Mouse (Mus musculus) liver, embryonic 11.5 days (tissue): ENCODE results near the gene Alg5. TPM values are rescaled to one million over a fixed set of nuclear protein-coding genes. Genes with fewer than 3 reads are reported as not detected.

Experiments used
- ATAC-seq: fragments of 200-750 bp; cut with Nextera tagmentation; replicated peaks from 2 replicates; pipeline ENCODE4 v1.8.0; 2017; ENCODE audit warnings: moderate number of reproducible peaks, mild to moderate bottlenecking, moderate TSS enrichment, moderate library complexity; ENCODE audit not compliant: low FRiP score
- DNase-seq: peaks from one replicate; pipeline ENCODE4 v3.0.0-alpha.2; 2017; ENCODE audit warnings: low spot score
- H3K27ac ChIP-seq: fragments of 300-500 bp; sonication (generic); 2 replicates; pipeline ENCODE4 v1.5.1; 2014; ENCODE audit warnings: mild to moderate bottlenecking, low read depth, low read length, control low read depth
- H3K27me3 ChIP-seq: fragments of 300-500 bp; sonication (generic); replicated peaks from 2 replicates; pipeline ENCODE4 v1.6.1; 2014; ENCODE audit warnings: low read length, mixed read lengths; ENCODE audit not compliant: control insufficient read depth, insufficient read depth
- H3K36me3 ChIP-seq: fragments of 300-500 bp; sonication (generic); 2 replicates; pipeline ENCODE4 v1.6.1; 2014; ENCODE audit warnings: mild to moderate bottlenecking, low read length, moderate library complexity, mixed read lengths; ENCODE audit not compliant: control insufficient read depth, insufficient read depth
- H3K4me1 ChIP-seq: fragments of 300-500 bp; sonication (generic); replicated peaks from 2 replicates; pipeline ENCODE4 v1.6.1; 2014; ENCODE audit warnings: low read length, mixed read lengths; ENCODE audit not compliant: control insufficient read depth, insufficient read depth
- H3K4me2 ChIP-seq: fragments of 300-500 bp; sonication (generic); 2 replicates; pipeline ENCODE4 v1.6.1; 2014; ENCODE audit warnings: mild to moderate bottlenecking, control low read depth, moderate library complexity
- H3K4me3 ChIP-seq: fragments of 300-500 bp; sonication (generic); 2 replicates; pipeline ENCODE4 v1.5.1; 2014; ENCODE audit warnings: low read depth, low read length, control low read depth
- H3K9ac ChIP-seq: fragments of 300-500 bp; sonication (generic); 2 replicates; pipeline ENCODE4 v1.6.1; 2014; ENCODE audit warnings: low read depth, low read length, control low read depth
- H3K9me3 ChIP-seq: fragments of 300-500 bp; sonication (generic); 2 replicates; pipeline ENCODE4 v1.6.1; 2016; ENCODE audit warnings: low read length, inconsistent platforms, mixed read lengths; ENCODE audit not compliant: control insufficient read depth
- WGBS: fragments of 180-500 bp; shearing (Covaris S2); extraction: QIAGEN DNeasy Blood & Tissue Kit; methylation state at CpG from one replicate; pipeline ENCODE4 v1.1.7; 2014; 5-methylcytosine and 5-hydroxymethylcytosine counted together
- polyA plus RNA-seq: library from polyadenylated mRNA; unstranded; fragments of >200 nt; fragmentation: Nextera tagmentation; extraction: Ambion mirVana; gene quantifications from 2 replicates; pipeline ENCODE4 v1.2.1, GENCODE M21; 2014

Alg5 gene
- polyA plus RNA-seq, 1 experiment from 2014 or later, result 49.3 TPM

- Histone ChIP-seq H3K4me2 (no peak overlapping the region), H3K9me3 (no peaks in the 10 kb centered on the region), H3K4me3 (no peak overlapping the region), H3K27ac (no peak overlapping the region), H3K27me3 (no peaks in the 10 kb centered on the region), H3K4me1 (peaks cover 11% of the 10 kb centered on the region), H3K9ac (no peak overlapping the region), H3K36me3 (peaks cover 34% of the 10 kb centered on the region)
- DNase-seq (no peak), ATAC-seq (no peak)
- 74% methylated on average over 4 of the region's 4 CpGs for WGBS
These were observed 3.0 kb upstream of the Alg5 start for GRCm38 (mm10) chr3:54732371-54732770.

DNA sequence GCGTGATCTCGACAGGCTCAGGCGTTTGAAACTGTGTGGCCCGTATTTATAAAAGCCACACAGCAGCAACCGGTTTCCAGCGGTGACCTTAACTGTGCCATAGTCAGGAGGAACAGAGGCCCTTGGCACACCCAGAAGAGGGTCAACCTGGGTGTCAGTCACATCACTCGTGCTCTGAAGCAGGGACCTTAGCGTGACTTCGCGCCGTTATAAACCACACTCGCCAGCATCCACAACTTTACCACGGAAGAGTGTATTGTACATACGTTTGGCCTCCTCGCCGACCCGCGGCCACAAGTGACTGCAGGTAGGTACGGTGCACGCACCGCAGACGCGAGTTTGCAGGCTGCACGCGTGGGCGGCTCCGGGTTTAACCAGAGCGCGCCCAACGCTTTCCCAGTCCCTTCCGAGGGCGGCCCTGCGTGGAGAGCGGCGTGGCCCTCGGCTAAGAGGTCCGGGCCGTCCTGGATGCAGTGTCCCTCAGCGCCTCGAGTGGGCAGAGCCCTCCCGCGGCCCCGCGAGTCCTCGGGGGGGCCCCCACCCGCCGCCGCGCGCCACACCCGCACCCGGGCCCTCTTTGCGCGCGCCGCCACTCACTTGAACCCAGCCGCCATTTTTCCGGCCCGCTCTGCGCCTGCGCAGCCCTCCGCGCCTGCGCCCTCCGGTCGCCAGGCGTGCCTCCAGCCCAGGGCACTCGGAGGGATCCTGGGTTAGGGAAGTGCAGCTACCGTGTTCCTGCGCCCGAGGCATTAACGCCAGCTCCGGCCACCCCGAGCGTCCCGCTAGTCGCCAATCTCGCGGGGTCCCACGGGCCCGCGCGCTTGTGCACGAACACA is 710 bp upstream of the Alg5 start:
- Histone ChIP-seq H3K27me3 (no peaks in the 10 kb centered on the region), H3K4me1 (peaks cover 11% of the 10 kb centered on the region), H3K4me2 (peak overlapping the region; percentile 71), H3K27ac (peak overlapping the region; percentile 99), H3K36me3 (peaks cover 24% of the 10 kb centered on the region), H3K4me3 (peak overlapping the region; percentile 94), H3K9me3 (no peaks in the 10 kb centered on the region), H3K9ac (peak overlapping the region; percentile 97)
- ATAC-seq, result peak; percentile 91
- under 1% methylated on average over 84 of the region's 84 CpGs for WGBS
- peak; percentile 87 for DNase-seq

DNA sequence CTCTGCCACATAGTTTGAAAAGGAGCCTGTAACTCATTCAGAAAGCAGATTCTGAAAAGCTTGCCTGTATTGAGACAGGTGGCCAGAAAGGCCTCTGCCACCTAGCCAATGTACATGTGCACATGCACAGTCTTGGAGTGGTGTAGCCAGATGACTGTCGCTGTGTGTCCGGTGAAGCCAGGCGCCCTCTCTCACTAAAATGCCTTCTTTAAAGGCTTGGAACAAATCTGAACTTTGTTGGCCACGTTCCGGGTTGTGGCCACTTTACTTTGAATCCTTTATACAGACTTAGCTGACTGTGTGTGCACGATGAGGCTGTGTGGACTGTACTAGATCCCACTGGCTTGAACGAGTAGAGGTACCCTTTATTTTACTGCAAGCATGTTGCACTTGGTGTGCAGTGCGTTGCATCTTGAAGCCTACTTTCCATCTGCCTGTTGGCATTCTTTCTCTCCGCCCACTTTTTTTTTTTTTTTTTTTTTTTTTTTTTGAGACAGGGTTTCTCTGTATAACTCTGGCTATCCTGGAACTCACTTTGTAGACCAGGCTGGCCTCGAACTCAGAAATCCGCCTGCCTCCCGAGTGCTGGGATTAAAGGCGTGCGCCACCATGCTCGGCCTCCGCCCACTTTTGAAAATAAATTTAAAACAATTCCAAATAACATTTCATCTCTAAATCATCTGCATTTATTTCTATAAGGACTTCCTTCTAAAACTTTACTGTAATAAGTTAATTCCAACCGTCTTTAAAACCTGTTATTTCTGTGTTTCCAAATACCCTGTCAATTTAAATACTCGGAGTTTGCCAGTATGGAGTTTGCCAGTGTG is 975 bp downstream of the Alg5 start:
- Histone ChIP-seq H3K27ac (peak overlapping the region; percentile 99; the same call in 1 of the 2 replicates), H3K36me3 (peaks cover 25% of the 10 kb centered on the region)
- no peak for DNase-seq

GRCm38 (mm10) chr3:54737317-54737716 is 2.0 kb downstream of the Alg5 start:
- Histone ChIP-seq H3K9me3 (no peaks in the 10 kb centered on the region), H3K27me3 (no peaks in the 10 kb centered on the region), H3K4me2 (no peak overlapping the region), H3K36me3 (peaks cover 26% of the 10 kb centered on the region), H3K27ac (no peak overlapping the region), H3K4me3 (no peak overlapping the region), H3K9ac (no peak overlapping the region), H3K4me1 (peaks cover 11% of the 10 kb centered on the region)
- ATAC-seq (no peak), DNase-seq (no peak)
- WGBS, result 93% methylated on average over 8 of the region's 8 CpGs

More for the DNA sequence above, 975 bp downstream of the Alg5 start:
- peak overlapping the region; percentile 94 for H3K4me3 ChIP-seq
- 52% methylated on average over 18 of the region's 18 CpGs for WGBS
- no peaks in the 10 kb centered on the region for H3K27me3 ChIP-seq
- no peaks in the 10 kb centered on the region for H3K9me3 ChIP-seq
- peak overlapping the region; percentile 97 for H3K9ac ChIP-seq
- peak overlapping the region; percentile 71 for H3K4me2 ChIP-seq
- H3K4me1 ChIP-seq, result peaks cover 11% of the 10 kb centered on the region
- no peak for ATAC-seq

- H3K4me3 ChIP-seq, result no peak overlapping the region
- 96% methylated on average over 11 of the region's 11 CpGs for WGBS
- H3K36me3 ChIP-seq, result peaks cover 56% of the 10 kb centered on the region
These were observed 6.6 kb downstream of the Alg5 start for GRCm38 (mm10) chr3:54741965-54742364.

GRCm38 (mm10) chr3:54745799-54746198 is 10.5 kb downstream of the Alg5 start:
- Histone ChIP-seq H3K4me2 (no peak overlapping the region), H3K27me3 (no peaks in the 10 kb centered on the region), H3K4me3 (no peak overlapping the region), H3K36me3 (peaks cover 72% of the 10 kb centered on the region), H3K27ac (no peak overlapping the region), H3K9me3 (no peaks in the 10 kb centered on the region), H3K9ac (no peak overlapping the region), H3K4me1 (no peaks in the 10 kb centered on the region)
- 65% methylated on average over 5 of the region's 5 CpGs for WGBS
- DNase-seq, result no peak
- ATAC-seq, result no peak

More at GRCm38 (mm10) chr3:54741965-54742364, 6.6 kb downstream of the Alg5 start:
- no peak for DNase-seq
- no peaks in the 10 kb centered on the region for H3K27me3 ChIP-seq
- H3K9me3 ChIP-seq, result no peaks in the 10 kb centered on the region
- H3K9ac ChIP-seq, result no peak overlapping the region
- no peak overlapping the region for H3K4me2 ChIP-seq
- H3K4me1 ChIP-seq, result no peaks in the 10 kb centered on the region
- no peak overlapping the region for H3K27ac ChIP-seq
- no peak for ATAC-seq

- whole genome bisulfite sequencing, result 72% methylated on average over 4 of the region's 4 CpGs
- Histone ChIP-seq H3K9ac (no peak overlapping the region), H3K27ac (no peak overlapping the region), H3K36me3 (peaks cover 20% of the 10 kb centered on the region), H3K4me3 (no peak overlapping the region), H3K4me1 (no peaks in the 10 kb centered on the region; the same call in 1 of the 2 replicates), H3K27me3 (peaks cover 21% of the 10 kb centered on the region), H3K9me3 (no peaks in the 10 kb centered on the region), H3K4me2 (no peak overlapping the region)
- ATAC-seq (no peak), DNase-seq (no peak)
These were observed 18.1 kb downstream of the Alg5 start for GRCm38 (mm10) chr3:54753411-54753810.

- DNase-seq (peak; percentile 42), ATAC-seq (peak; percentile 56; the same call in 1 of the 2 replicates)
- Histone ChIP-seq H3K27me3 (peaks cover 21% of the 10 kb centered on the region), H3K4me1 (no peaks in the 10 kb centered on the region; the same call in 1 of the 2 replicates), H3K4me3 (peak within 1 kb of the TSS; percentile 61), H3K9me3 (no peaks in the 10 kb centered on the region), H3K9ac (peak within 1 kb of the TSS; percentile 43), H3K36me3 (peaks cover 4% of the 10 kb centered on the region), H3K4me2 (peak within 1 kb of the TSS; percentile 85), H3K27ac (peak within 1 kb of the TSS; percentile 52)
- 2% methylated on average over 66 of the region's 66 CpGs for WGBS
These were observed 20.1 kb downstream of the Alg5 start, which contains the start of gene Smad9 for GRCm38 (mm10) chr3:54755145-54756041. Gene Smad9, plus strand, starts transcription at chr3:54755582.
